Mouse (Mus musculus) limb, embryonic 15.5 days (tissue): ENCODE data around the gene Tmf1. TPM values are rescaled to one million over a fixed set of nuclear protein-coding genes. Genes with fewer than 3 reads are reported as not detected.

Source experiments
- ATAC-seq: fragments of 200-750 bp; cut with Nextera tagmentation; 2 replicates; pipeline ENCODE4 v1.8.0; 2017; ENCODE audit warnings: low read depth, moderate TSS enrichment; ENCODE audit not compliant: insufficient number of reproducible peaks, low FRiP score, low TSS enrichment
- H3K27ac ChIP-seq: fragments of 300-500 bp; sonication (generic); 2 replicates; pipeline ENCODE4 v1.5.1; 2015; ENCODE audit warnings: moderate library complexity, mild to moderate bottlenecking, inconsistent platforms
- H3K27me3 ChIP-seq: fragments of 300-500 bp; sonication (generic); 2 replicates; pipeline ENCODE4 v1.6.1; 2015; ENCODE audit warnings: inconsistent platforms
- H3K36me3 ChIP-seq: fragments of 300-500 bp; sonication (generic); 2 replicates; pipeline ENCODE4 v1.6.1; 2015; ENCODE audit warnings: inconsistent platforms
- H3K4me1 ChIP-seq: fragments of 300-500 bp; sonication (generic); 2 replicates; pipeline ENCODE4 v1.6.1; 2015; ENCODE audit warnings: inconsistent platforms
- H3K4me2 ChIP-seq: fragments of 300-500 bp; sonication (generic); 2 replicates; pipeline ENCODE4 v1.6.1; 2015; ENCODE audit warnings: mild to moderate bottlenecking, inconsistent platforms
- H3K4me3 ChIP-seq: fragments of 300-500 bp; sonication (generic); 2 replicates; pipeline ENCODE4 v1.5.1; 2015; ENCODE audit warnings: mild to moderate bottlenecking, inconsistent platforms
- H3K9ac ChIP-seq: fragments of 300-500 bp; sonication (generic); 2 replicates; pipeline ENCODE4 v1.6.1; 2015; ENCODE audit warnings: inconsistent platforms
- H3K9me3 ChIP-seq: fragments of 300-500 bp; sonication (generic); 2 replicates; pipeline ENCODE4 v1.6.1; 2016; ENCODE audit warnings: inconsistent platforms
- WGBS: fragments of 180-500 bp; shearing (Covaris S2); methylation state at CpG from one replicate; pipeline ENCODE4 v1.1.7; 2015; 5-methylcytosine and 5-hydroxymethylcytosine counted together
- polyA plus RNA-seq: library from polyadenylated mRNA; unstranded; fragments of >200 nt; fragmentation: Nextera tagmentation; extraction: Ambion mirVana; gene quantifications from 2 replicates; pipeline ENCODE4 v1.2.1, GENCODE M21; 2015

Gene Tmf1
- polyA plus RNA-seq, 1 experiment from 2014 or later, result 40.3 TPM

GRCm38 (mm10) chr6:97200437-97200836 lies 21.5 kb upstream of the Tmf1 start:
- H3K4me1 ChIP-seq, result peaks cover 10% of the 10 kb centered on the region; the same call in 1 of the 2 replicates
- no peak overlapping the region for H3K27ac ChIP-seq
- ATAC-seq, result no peak
- H3K36me3 ChIP-seq, result peaks cover 29% of the 10 kb centered on the region
- H3K27me3 ChIP-seq, result no peaks in the 10 kb centered on the region
- H3K9me3 ChIP-seq, result no peaks in the 10 kb centered on the region
- no peak overlapping the region for H3K9ac ChIP-seq
- H3K4me2 ChIP-seq, result no peak overlapping the region
- WGBS, result 61% methylated on average over 3 of the region's 3 CpGs
- H3K4me3 ChIP-seq, result no peak overlapping the region

DNA sequence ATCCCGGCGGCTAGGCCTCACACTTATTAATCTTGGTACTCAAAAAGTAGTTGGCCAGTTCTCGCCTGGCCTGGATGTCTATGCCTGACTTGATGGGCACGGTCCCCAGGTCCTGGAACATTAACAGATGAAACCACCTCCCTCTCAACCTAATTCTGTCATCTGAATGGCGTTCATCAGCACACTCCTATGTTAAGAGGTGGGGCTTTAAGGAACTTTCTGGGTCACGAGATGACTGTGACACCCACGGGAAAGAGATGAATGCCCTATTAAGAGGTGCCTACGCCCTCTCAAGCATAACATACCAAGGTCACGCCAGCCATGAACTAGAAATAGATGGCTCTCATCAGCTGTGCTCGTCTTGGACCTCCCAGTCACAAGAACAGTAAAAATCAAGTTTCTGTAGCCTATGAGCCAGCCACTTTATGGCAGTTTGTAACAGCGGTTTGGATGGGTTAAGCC lies 476 bp upstream of the Tmf1 start:
- peak overlapping the region; percentile 93 for H3K27ac ChIP-seq

GRCm38 (mm10) chr6:97175716-97176115 lies 3.2 kb downstream of the Tmf1 start:
- Histone ChIP-seq H3K9ac (no peak overlapping the region), H3K27me3 (no peaks in the 10 kb centered on the region)
- 75% methylated on average over 11 of the region's 11 CpGs for WGBS

More for the DNA sequence above, 476 bp upstream of the Tmf1 start:
- 5% methylated on average over 11 of the region's 11 CpGs for WGBS
- peak overlapping the region; percentile 92 for H3K4me3 ChIP-seq
- H3K4me2 ChIP-seq, result peak overlapping the region; percentile 59
- peak overlapping the region; percentile 89 for H3K9ac ChIP-seq
- no peaks in the 10 kb centered on the region for H3K27me3 ChIP-seq
- H3K36me3 ChIP-seq, result peaks cover 17% of the 10 kb centered on the region; the same call in 1 of the 2 replicates
- H3K9me3 ChIP-seq, result no peaks in the 10 kb centered on the region
- peaks cover 15% of the 10 kb centered on the region for H3K4me1 ChIP-seq
- peak; percentile 66 for ATAC-seq

GRCm38 (mm10) chr6:97150156-97150555 lies 28.8 kb downstream of the Tmf1 start:
- peaks cover 22% of the 10 kb centered on the region for H3K4me1 ChIP-seq
- H3K36me3 ChIP-seq, result peaks cover 4% of the 10 kb centered on the region
- H3K4me3 ChIP-seq, result no peak overlapping the region
- no peak overlapping the region for H3K4me2 ChIP-seq
- 81% methylated on average over 6 of the region's 6 CpGs for WGBS
- no peak for ATAC-seq
- no peaks in the 10 kb centered on the region for H3K9me3 ChIP-seq
- H3K27ac ChIP-seq, result no peak overlapping the region
- no peak overlapping the region for H3K9ac ChIP-seq
- no peaks in the 10 kb centered on the region for H3K27me3 ChIP-seq

More at GRCm38 (mm10) chr6:97175716-97176115, 3.2 kb downstream of the Tmf1 start:
- Histone ChIP-seq H3K4me2 (no peak overlapping the region), H3K4me1 (peaks cover 15% of the 10 kb centered on the region), H3K9me3 (no peaks in the 10 kb centered on the region), H3K27ac (no peak overlapping the region), H3K36me3 (peaks cover 26% of the 10 kb centered on the region), H3K4me3 (no peak overlapping the region)
- ATAC-seq, result no peak

DNA sequence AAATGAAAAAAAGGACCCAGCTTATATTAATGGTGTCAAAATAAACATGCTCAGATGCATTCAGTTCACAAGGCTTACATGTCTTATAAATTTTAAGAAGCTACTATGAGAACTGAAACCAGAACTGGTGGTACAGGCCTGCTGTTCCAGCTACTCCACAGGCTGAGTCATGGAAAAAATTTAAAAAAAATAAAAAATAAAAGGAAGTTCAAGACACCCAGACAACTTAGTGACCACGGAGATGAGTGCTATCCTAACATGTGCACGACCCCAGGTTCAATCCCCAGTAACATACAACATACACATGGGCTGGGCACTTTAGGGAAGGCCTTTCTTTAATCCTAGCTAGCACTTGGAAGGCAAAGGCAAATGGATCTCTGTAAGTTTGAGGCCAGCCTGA lies 29.2 kb downstream of the Tmf1 start:
- Histone ChIP-seq H3K27ac (no peak overlapping the region), H3K27me3 (no peaks in the 10 kb centered on the region), H3K9me3 (no peaks in the 10 kb centered on the region), H3K36me3 (peaks cover 4% of the 10 kb centered on the region), H3K4me3 (no peak overlapping the region), H3K4me2 (no peak overlapping the region), H3K4me1 (peaks cover 22% of the 10 kb centered on the region), H3K9ac (no peak overlapping the region)
- no peak for ATAC-seq
- WGBS, result 75% methylated on average over 2 of the region's 2 CpGs

DNA sequence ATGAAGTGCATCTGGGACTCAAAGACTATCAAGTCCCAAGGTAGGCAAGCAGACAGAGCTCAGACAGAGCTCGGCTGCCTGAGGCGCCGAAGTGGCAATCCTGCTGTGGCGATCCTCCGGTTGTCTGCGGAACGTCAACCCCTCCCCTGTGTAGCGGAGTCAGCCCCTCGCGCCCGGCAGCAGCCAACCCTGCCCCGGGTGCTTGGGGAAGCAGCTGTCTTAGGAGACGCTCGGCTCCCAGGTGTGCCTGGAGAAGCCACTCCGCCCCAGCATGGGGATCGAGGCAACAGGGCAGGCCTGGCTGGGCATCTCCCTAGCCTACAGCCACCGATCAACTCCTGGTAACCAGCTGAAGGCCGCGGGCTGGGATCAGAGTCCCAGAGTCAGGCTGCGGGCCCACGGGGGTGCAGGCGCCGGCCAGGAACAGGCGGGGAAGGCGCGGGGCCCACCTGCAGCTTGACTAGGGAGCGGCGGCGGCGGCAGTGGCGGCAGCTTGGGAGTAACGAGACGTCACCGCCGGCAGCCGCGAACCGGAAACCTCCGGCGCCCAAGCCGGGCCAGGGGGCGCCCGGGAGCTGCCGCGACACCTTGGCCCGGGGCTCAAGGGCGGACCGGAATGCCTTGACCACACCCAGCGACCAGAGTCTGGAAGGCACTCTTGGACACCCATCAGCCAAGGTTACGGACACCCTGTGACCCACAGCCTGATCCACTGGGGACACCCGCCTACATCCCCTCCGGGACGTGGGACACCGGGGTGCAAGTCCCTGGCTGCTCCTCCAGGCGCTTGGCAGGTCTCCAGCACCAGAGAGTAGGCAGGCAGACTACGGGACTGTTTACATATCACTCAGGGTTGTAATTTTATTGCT lies 30.3 kb downstream of the Tmf1 start, which contains the start of gene Eogt:
Gene Eogt (minus strand): TSS at position 800 of the 869 bp plus-strand sequence.
- peak within 1 kb of the TSS; percentile 95 for H3K4me2 ChIP-seq
- peak within 1 kb of the TSS; percentile 68 for H3K4me3 ChIP-seq
- peaks cover 1% of the 10 kb centered on the region for H3K36me3 ChIP-seq
- WGBS, result under 1% methylated on average over 56 of the region's 56 CpGs
- peak within 1 kb of the TSS; percentile 72 for H3K9ac ChIP-seq
- H3K4me1 ChIP-seq, result peaks cover 22% of the 10 kb centered on the region
- H3K27ac ChIP-seq, result peak within 1 kb of the TSS; percentile 86
- peak; percentile 59 for ATAC-seq
- H3K9me3 ChIP-seq, result no peaks in the 10 kb centered on the region
- no peaks in the 10 kb centered on the region for H3K27me3 ChIP-seq

DNA sequence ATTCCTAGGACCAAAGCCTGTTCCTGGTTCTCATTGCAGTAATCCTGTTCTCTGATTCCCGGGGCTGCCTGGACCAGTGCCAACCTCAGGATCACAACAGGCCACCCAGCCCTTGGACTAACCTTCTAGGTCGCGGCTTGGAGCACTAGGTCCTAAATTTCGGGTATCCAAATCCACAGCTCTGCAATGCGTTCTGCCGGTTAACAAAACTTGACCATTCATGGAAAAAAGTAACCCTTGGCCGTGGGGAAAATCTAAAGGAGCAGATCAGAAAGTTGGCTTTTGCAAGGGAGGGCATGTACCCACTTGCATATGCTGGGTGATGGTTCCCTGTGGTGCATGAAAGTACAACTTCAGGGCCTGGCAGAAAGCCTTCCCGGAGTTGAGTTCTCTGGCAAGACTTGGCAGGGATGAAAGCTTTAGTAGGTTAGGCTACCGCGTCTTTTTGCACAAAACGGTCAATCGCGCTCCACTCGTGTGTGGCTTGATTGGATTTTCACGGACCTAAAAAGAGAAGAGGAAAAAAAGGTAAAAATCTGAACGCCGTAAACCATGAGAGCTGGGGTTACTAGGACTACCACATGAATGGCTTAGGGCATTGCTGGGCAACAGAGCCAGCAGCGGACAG lies 31.1 kb downstream of the Tmf1 start:
- Histone ChIP-seq H3K36me3 (no peaks in the 10 kb centered on the region; the same call in 1 of the 2 replicates), H3K9ac (peak overlapping the region; percentile 72), H3K27ac (peak overlapping the region; percentile 86), H3K4me1 (peaks cover 22% of the 10 kb centered on the region), H3K4me2 (peak overlapping the region; percentile 95), H3K9me3 (no peaks in the 10 kb centered on the region), H3K4me3 (peak overlapping the region; percentile 68), H3K27me3 (no peaks in the 10 kb centered on the region)
- 0 out of 2 replicates have a peak, but pooled peaks have one; percentile 20 for ATAC-seq
- WGBS, result 3% methylated on average over 18 of the region's 18 CpGs

DNA sequence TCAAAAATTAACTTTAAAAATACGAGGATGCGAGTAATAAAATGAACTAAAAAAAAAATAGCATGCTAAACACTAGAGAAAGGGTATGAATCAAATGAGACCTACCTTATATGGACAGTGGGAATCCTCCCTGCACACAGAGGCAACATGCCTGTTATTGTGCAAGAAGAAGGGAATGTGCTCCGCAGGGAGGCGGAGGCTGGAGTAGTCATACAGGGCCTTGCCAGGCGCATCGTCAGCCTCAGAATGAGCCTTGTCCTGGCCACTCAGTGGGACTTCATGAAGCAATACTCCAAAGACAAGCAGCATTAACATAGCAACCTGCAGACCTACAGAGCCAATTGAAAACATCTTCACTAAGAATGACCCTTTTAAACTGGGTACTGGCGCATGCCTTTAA lies 33.8 kb downstream of the Tmf1 start:
- H3K27ac ChIP-seq, result no peak overlapping the region
- H3K4me1 ChIP-seq, result peaks cover 22% of the 10 kb centered on the region
- no peaks in the 10 kb centered on the region for H3K27me3 ChIP-seq
- H3K4me3 ChIP-seq, result no peak overlapping the region
- H3K9me3 ChIP-seq, result no peaks in the 10 kb centered on the region
- H3K36me3 ChIP-seq, result peaks cover 10% of the 10 kb centered on the region
- H3K4me2 ChIP-seq, result no peak overlapping the region
- 77% methylated on average over 7 of the region's 7 CpGs for WGBS
- ATAC-seq, result no peak
- no peak overlapping the region for H3K9ac ChIP-seq

DNA sequence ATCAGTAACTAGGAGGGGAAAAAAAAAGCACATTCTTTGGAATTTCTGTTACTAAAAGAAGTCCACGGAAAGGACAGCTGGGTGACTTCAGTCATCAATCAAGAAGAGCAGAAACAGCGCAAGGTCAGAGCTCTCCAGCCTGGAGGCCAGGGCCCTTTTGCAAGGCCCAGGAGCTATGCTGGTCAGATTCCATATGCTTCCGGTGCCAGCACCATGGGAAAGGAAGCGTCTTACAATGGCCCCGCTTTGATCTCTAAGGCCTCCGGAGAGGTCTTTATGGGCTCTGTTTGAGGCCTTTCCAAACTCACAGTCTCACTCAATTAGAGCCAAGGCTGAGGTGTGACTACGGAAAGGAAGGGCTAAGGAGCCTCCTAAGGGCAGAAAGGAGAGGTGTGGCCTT lies 34.6 kb downstream of the Tmf1 start:
- no peaks in the 10 kb centered on the region for H3K9me3 ChIP-seq
- H3K4me2 ChIP-seq, result no peak overlapping the region
- no peak overlapping the region for H3K4me3 ChIP-seq
- no peak overlapping the region for H3K9ac ChIP-seq
- WGBS, result 20% methylated on average over 7 of the region's 7 CpGs
- H3K4me1 ChIP-seq, result peaks cover 20% of the 10 kb centered on the region
- ATAC-seq, result no peak
- H3K27me3 ChIP-seq, result no peaks in the 10 kb centered on the region
- peaks cover 12% of the 10 kb centered on the region for H3K36me3 ChIP-seq
- H3K27ac ChIP-seq, result no peak overlapping the region

- no peak for ATAC-seq
- no peaks in the 10 kb centered on the region for H3K9me3 ChIP-seq
- WGBS, result 89% methylated on average over 8 of the region's 8 CpGs
Observed at GRCm38 (mm10) chr6:97142611-97143010, 36.3 kb downstream of the Tmf1 start.

DNA sequence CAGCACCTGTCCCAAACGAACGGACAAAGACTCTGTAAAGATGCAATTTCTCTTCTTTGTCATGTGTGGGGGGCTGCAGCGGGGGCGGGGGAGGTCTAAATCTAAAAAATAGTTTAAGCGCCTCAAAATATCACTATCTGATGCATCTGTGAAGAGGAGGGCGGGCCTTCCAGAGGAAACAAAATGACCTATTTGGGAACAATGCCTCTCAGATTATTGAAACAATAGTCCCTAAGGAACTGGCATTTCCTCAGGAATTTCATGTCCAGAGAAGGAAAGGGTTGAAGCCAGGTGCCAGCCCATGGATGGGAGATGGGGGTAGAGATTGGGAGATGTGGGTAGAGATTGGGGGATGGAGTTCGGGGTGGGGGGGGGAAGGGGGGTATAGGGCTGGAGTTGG lies 37.1 kb downstream of the Tmf1 start:
- no peaks in the 10 kb centered on the region for H3K9me3 ChIP-seq
- peaks cover 16% of the 10 kb centered on the region for H3K36me3 ChIP-seq
- H3K4me2 ChIP-seq, result no peak overlapping the region
- WGBS, result 90% methylated on average over 7 of the region's 7 CpGs
- no peaks in the 10 kb centered on the region for H3K27me3 ChIP-seq
- H3K4me3 ChIP-seq, result no peak overlapping the region
- no peaks in the 10 kb centered on the region; the same call in 1 of the 2 replicates for H3K4me1 ChIP-seq
- ATAC-seq, result no peak
- no peak overlapping the region for H3K27ac ChIP-seq
- no peak overlapping the region for H3K9ac ChIP-seq

More at GRCm38 (mm10) chr6:97142611-97143010, 36.3 kb downstream of the Tmf1 start:
- no peak overlapping the region for H3K9ac ChIP-seq
- no peaks in the 10 kb centered on the region for H3K27me3 ChIP-seq
- no peak overlapping the region for H3K4me3 ChIP-seq
- peaks cover 3% of the 10 kb centered on the region for H3K4me1 ChIP-seq
- H3K4me2 ChIP-seq, result no peak overlapping the region
- H3K27ac ChIP-seq, result no peak overlapping the region
- peaks cover 16% of the 10 kb centered on the region for H3K36me3 ChIP-seq
